Mouse (Mus musculus) erythroblast, embryonic 14.5 days (primary cell): ENCODE measurements around the gene Guk1. TPM values are rescaled to one million over a fixed set of nuclear protein-coding genes. Genes with fewer than 3 reads are reported as not detected.

ENCODE experiments used
- H3K27me3 ChIP-seq: 2 replicates; pipeline ENCODE4 v1.6.1; 2012; ENCODE audit warnings: inconsistent platforms; ENCODE audit not compliant: control insufficient read depth
- H3K36me3 ChIP-seq: 2 replicates; pipeline ENCODE4 v1.6.1; 2012; ENCODE audit warnings: mild to moderate bottlenecking, inconsistent platforms; ENCODE audit not compliant: control insufficient read depth
- H3K4me1 ChIP-seq: 2 replicates; pipeline ENCODE4 v1.6.1; 2012; ENCODE audit warnings: inconsistent platforms; ENCODE audit not compliant: control insufficient read depth
- H3K4me3 ChIP-seq: replicated peaks from 2 replicates; pipeline ENCODE3; 2012; ENCODE audit warnings: moderate library complexity, mild to moderate bottlenecking, inconsistent platforms
- H3K9me3 ChIP-seq: 2 replicates; pipeline ENCODE4 v1.6.1; 2012; ENCODE audit warnings: low read length, inconsistent platforms, mixed read lengths; ENCODE audit not compliant: control insufficient read depth
- GATA1 ChIP-seq: IDR thresholded peaks from 2 replicates; pipeline ENCODE4 v1.6.1; 2012; ENCODE audit warnings: low read length, inconsistent platforms, mixed read lengths
- TAL1 ChIP-seq: IDR thresholded peaks from 3 replicates; pipeline ENCODE4 v1.6.1; 2012; ENCODE audit warnings: low read length, inconsistent platforms, mixed read lengths
- polyA plus RNA-seq: library from polyadenylated mRNA; stranded (reverse); fragments of >175 nt; gene quantifications from 2 replicates; pipeline ENCODE4 v1.2.3, GENCODE M21; 2012

Gene Guk1
- polyA plus RNA-seq: 1.9 and 3.8 TPM in 2 replicates

GRCm38 (mm10) chr11:59192059-59192386 is at the start of gene Guk1:
Gene Guk1 (minus strand): TSS chr11:59192212.
- H3K27me3 ChIP-seq: peaks cover 5% of the 10 kb centered on the region
- peaks cover 49% of the 10 kb centered on the region for H3K4me1 ChIP-seq
- peaks cover 14% of the 10 kb centered on the region for H3K36me3 ChIP-seq
- H3K9me3 ChIP-seq: no peaks in the 10 kb centered on the region
- H3K4me3 ChIP-seq: peak within 1 kb of the TSS; percentile 72
- no peak for TF ChIP-seq TAL1
- TF ChIP-seq GATA1: no peak

DNA sequence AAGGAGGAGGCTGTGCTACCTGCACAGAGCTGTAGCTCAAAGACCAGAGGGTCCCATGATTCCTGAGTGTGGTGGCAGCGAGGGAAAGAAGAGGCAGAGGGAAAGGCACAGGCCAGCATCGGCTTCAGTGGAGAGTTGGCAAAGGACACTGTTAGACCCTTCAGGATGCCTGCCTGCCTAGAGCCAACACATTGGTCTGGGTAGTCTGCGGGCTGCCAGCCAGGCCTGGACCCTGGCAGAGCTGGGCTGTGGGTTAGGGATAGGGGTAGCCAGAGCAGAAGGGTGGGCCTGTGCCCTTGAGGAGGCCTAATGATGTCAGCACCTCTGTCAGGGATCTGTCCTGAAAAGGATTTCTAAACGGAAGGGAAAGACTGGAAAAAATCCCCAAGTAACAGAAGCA is 47.8 kb upstream of the Guk1 start:
- Histone ChIP-seq H3K27me3 (peaks cover 78% of the 10 kb centered on the region), H3K4me1 (peaks cover 2% of the 10 kb centered on the region), H3K4me3 (no peak overlapping the region), H3K36me3 (no peaks in the 10 kb centered on the region), H3K9me3 (no peaks in the 10 kb centered on the region)
- TF ChIP-seq GATA1: no peak

- Histone ChIP-seq H3K36me3 (no peaks in the 10 kb centered on the region), H3K4me3 (no peak overlapping the region), H3K4me1 (peaks cover 2% of the 10 kb centered on the region), H3K9me3 (no peaks in the 10 kb centered on the region), H3K27me3 (peaks cover 77% of the 10 kb centered on the region)
- TF ChIP-seq TAL1 (no peak), GATA1 (no peak)
Observed at GRCm38 (mm10) chr11:59239428-59239785, 47.4 kb upstream of the Guk1 start.

DNA sequence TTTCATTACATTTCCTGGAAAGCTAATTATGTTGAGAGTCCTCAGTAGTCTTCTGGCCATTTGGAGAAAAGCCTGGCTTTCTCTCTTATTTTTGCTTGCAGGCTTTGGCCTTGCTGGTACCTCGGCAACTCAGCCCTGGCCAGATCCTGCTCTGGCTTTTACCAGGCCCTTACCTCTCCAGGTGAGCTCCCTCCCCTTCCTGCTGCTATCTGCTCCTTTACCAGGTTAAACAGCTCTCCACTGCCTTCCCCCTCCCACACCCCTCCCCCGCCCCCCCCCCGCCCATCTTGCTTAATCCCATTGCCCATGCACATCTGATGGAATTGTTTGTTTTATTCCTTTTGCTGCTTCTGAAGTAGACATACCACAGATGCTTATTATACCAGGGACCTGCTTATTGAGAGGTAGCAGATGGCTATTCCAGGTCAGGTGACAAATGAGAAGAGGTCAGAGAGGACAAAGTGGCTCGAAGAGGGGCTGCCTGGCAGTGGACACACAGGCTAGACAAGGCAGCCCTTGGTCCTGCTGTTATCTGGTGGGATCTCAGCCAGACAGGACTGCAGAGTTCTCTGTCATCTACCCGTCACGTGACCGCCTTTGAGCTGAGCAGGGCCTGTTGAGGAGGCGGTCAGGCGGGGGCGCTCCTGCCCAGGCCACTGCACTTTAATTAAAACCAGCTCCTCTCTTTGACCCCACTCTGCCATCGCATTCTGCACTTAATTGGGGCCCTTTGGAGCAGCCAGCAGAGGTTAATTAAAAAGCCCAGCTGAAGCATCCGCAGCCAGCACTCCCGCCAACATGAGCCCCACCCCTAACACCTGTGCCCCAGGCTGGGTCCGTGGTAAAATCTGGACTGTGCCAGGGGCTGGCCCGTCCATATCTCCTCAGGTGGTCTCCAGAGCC is 46.8 kb upstream of the Guk1 start:
- Histone ChIP-seq H3K4me3 (no peak overlapping the region), H3K27me3 (peaks cover 71% of the 10 kb centered on the region), H3K9me3 (no peaks in the 10 kb centered on the region), H3K4me1 (peaks cover 2% of the 10 kb centered on the region), H3K36me3 (no peaks in the 10 kb centered on the region)
- TF ChIP-seq TAL1 (no peak), GATA1 (no peak; the same call in 1 of the 2 replicates)

- Histone ChIP-seq H3K36me3 (no peaks in the 10 kb centered on the region), H3K4me3 (no peak overlapping the region), H3K4me1 (peaks cover 18% of the 10 kb centered on the region), H3K9me3 (no peaks in the 10 kb centered on the region), H3K27me3 (peaks cover 29% of the 10 kb centered on the region)
- TF ChIP-seq TAL1: no peak
- no peak for TF ChIP-seq GATA1
Observed at GRCm38 (mm10) chr11:59232797-59233196, 40.8 kb upstream of the Guk1 start.

GRCm38 (mm10) chr11:59230144-59230760 is 38.2 kb upstream of the Guk1 start:
- H3K4me1 ChIP-seq: peaks cover 40% of the 10 kb centered on the region
- no peaks in the 10 kb centered on the region for H3K9me3 ChIP-seq
- peaks cover 14% of the 10 kb centered on the region for H3K36me3 ChIP-seq
- TF ChIP-seq TAL1: no peak
- TF ChIP-seq GATA1: no peak
- no peak overlapping the region for H3K4me3 ChIP-seq
- peaks cover 15% of the 10 kb centered on the region for H3K27me3 ChIP-seq

DNA sequence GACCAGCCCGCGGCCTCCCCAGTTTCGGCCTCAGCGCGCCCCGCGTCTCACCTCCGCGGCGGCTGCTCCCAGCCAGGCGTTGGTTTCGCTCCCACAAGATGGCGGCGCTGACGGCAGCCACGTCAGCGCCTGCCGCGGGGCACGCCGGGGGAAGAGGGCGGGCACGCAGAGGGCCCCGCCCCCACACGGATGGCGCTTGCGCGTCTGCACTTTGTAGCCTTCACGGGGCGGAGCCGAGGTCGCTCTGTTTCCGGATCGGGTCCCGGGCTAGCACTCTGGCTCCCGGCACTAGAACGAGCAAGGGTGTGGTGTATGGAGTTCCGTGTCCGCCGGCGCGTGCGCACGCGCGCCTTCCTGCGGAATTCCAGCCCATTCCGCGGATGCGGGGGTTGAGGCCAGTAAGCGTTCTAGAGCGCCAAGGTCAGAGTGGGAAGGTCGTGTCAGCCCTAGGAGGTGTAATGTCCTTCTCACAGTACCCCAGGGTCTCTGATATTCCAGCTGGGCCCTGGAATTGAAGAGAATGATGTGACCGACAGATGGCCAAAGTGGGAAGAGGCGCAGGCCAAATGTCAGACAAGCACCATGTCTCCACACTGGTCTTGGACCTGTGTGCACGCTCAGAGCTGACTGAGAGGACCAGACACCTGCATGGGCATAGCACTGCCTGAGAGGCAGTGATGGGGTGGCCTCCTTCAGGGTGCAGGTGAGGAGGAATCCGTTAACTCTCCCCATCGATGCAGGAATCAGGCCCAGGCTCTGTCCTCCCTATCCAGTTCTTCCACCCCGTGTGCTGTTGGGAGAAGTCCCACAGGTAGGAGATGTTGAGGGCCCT is 36.3 kb upstream of the Guk1 start, which contains the start of gene Arf1:
Gene Arf1, minus strand, starts transcription at position 149 of the 832 bp plus-strand sequence.
- TF ChIP-seq TAL1: no peak
- TF ChIP-seq GATA1: no peak
- Histone ChIP-seq H3K36me3 (peaks cover 31% of the 10 kb centered on the region), H3K9me3 (no peaks in the 10 kb centered on the region), H3K27me3 (peaks cover 6% of the 10 kb centered on the region), H3K4me3 (peak within 1 kb of the TSS; percentile 88), H3K4me1 (peaks cover 59% of the 10 kb centered on the region)

GRCm38 (mm10) chr11:59227604-59228121 is 35.7 kb upstream of the Guk1 start:
- Histone ChIP-seq H3K36me3 (peaks cover 37% of the 10 kb centered on the region), H3K4me3 (peak overlapping the region; percentile 88), H3K4me1 (peaks cover 65% of the 10 kb centered on the region), H3K27me3 (peaks cover under 1% of the 10 kb centered on the region), H3K9me3 (no peaks in the 10 kb centered on the region)
- TF ChIP-seq GATA1 (no peak), TAL1 (no peak)
